Mouse (Mus musculus) liver, embryonic 14.5 days (tissue): Measurements from ENCODE around the gene Ddah1.

ENCODE experiments used
- CTCF ChIP-seq: IDR thresholded peaks from 2 replicates; pipeline ENCODE4 v1.5.1; 2016; ENCODE audit warnings: antibody characterized with exemption, low read depth, control low read depth
- EP300 ChIP-seq: IDR thresholded peaks from 2 replicates; pipeline ENCODE4 v1.6.1; 2016; ENCODE audit warnings: antibody characterized with exemption, low read depth

GRCm38 (mm10) chr3:145864033-145864712 lies 105.7 kb downstream of the Ddah1 start:
- no peak for TF ChIP-seq EP300
- no peak for TF ChIP-seq CTCF
